Mouse (Mus musculus): Measurements from ENCODE around the gene Nwd1.

DNA sequence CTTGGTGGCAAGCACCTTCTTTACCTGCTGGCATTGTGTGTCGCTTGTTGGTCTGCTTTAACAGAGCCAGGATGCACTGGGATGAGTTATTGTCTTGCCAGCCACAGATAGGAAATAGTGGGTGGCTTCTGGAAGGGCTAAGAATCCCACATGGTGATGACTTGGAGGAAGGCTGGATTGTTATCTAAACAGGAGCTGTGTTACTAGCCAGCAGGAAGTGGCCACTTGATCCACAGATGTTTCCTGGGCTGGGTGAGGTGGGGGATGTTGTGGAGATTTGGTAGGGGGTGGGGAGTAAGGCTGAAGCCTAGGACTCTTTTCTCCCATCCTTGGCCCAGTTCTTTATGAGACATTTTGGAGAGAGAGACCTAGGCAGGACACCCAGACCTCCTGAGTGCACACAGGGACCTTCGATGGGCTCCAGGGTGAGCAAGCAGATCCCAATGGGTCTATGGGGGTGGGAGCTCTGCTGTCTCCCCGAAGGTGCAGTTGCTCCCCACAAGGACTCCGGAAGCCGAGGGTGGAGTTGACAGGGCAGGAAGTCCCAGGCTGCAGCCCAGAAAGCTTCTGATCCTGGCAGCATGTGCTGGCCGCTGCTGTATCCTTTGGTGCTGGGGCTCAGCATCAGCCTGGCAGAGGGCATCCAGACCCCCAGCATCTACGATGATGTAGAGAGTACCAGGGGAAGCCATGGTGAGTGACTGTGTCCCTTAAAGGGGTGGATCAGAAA is 115.0 kb downstream of the Nwd1 start, which contains the start of gene F2rl3:
- TF ChIP-seq CTCF (IDR thresholded peaks at IDR 0.05; ENCODE audit: control insufficient read depth, insufficient read depth, insufficient read length) (no peak), CEBPB (IDR thresholded peaks at IDR 0.05; ENCODE audit: low read depth) (no peak), MYOD1 (IDR thresholded peaks at IDR 0.05; ENCODE audit: control insufficient read depth, insufficient read length, low read depth) (no peak)

All from C2C12 (cell line).